Mouse (Mus musculus): ENCODE results near the gene Arhgef15.

DNA sequence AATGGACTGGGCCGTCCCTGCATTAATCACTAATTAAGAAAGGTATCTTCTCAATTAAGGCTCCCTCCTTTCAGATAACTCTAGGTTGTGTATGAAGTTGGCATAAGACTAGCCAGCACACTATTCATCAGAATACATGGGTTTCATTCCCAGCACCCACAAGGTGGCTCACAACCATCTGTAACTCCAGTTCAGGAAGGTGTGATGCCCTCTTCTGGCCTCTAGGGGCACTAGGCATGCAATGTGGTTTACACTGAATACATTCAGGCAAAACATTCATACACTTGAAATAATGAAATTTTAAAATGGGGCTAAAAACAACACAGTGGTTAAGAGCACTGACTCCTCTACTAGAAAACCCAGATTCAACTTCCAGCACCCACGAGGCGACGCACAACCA lies 60.2 kb downstream of the Arhgef15 start:
- no peak for TF ChIP-seq ZC3H11A (IDR thresholded peaks at IDR 0.05; ENCODE audit: borderline replicate concordance, low read depth, low read length)
- TF ChIP-seq HCFC1 (IDR thresholded peaks at IDR 0.05; ENCODE audit: borderline replicate concordance, insufficient read depth, low read length), result no peak
